Mouse (Mus musculus): Measurements from ENCODE around the gene Parp16.

GRCm38 (mm10) chr9:65262641-65263120 is 67.5 kb downstream of the Parp16 start:
- TF ChIP-seq POLR2A (IDR thresholded peaks at IDR 0.05; ENCODE audit: insufficient read depth, low read depth, low read length) (no peak), CTCF (IDR thresholded peaks at IDR 0.05; ENCODE audit: insufficient read depth, low read depth, low read length) (no peak)

Data from olfactory bulb, adult 2 months (tissue).